Mouse (Mus musculus): ENCODE data around the gene Gm20388.
A peak's percentile ranks its signal among the peaks of the same experiment; 100 is the strongest.

Gm20388 gene

GRCm38 (mm10) chr8:124230496-124231175 is 4320.0 kb downstream of the Gm20388 start:
- no peak for DNase-seq (ENCODE audit: inconsistent ontology term)

DNA sequence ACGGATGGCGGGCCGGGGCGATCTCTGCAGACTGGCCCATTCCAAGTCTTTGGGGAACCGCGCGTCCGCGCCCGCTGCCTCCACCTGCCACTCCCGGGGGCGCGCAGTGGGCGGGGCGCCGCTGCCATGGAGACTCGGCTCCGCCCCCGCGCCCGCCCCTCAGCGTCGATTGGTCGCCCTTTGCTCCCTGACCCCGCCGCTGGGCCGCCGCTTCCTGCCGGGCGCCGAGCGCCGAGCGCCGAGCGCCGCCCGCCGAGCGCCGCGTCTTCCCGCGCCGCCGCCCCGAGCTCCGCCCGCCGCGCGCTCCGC is 4320.5 kb downstream of the Gm20388 start, which contains the start of gene Galnt2:
TSS of gene Galnt2 (plus strand) at position 216 of the 309 bp plus-strand sequence.
- peak; percentile 92 for DNase-seq (ENCODE audit: inconsistent ontology term)

DNA sequence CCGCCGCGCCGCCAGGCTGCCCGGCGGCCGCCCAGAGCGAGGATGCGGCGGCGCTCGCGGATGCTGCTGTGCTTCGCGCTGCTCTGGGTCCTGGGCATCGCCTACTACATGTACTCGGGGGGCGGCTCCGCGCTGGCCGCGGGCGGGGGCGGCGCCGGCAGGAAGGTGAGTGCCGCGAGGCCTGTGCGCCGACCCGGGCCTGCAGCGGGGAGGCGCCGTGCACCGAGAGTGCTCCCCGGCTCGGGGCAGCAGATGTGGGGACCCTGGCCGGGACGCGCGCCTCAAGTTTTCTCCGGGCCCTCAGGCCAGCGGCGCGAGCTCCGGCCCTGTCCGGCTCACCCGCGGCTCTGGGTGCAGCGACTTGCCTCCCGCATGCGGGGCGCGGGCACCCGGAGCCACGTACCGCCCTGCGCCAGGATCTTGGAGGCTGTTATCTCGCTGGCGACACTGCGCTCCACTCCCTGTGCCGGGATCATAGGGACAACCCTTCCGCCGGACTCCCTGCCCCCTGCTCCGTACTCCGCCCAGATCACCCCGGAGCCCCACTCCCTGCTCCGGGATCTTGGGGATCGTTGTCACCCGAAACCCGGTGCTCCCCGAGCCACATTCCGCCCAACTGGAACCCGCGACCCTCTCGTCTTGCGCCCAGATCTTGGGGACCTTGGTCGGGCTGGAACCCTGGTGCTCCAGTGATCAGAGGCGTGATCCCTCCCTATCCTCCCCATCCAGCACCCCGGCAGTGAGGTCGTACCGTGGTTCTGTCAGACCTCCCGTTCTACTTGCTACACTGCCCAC is 4321.0 kb downstream of the Gm20388 start:
- no peak for DNase-seq (ENCODE audit: inconsistent ontology term)

DNA sequence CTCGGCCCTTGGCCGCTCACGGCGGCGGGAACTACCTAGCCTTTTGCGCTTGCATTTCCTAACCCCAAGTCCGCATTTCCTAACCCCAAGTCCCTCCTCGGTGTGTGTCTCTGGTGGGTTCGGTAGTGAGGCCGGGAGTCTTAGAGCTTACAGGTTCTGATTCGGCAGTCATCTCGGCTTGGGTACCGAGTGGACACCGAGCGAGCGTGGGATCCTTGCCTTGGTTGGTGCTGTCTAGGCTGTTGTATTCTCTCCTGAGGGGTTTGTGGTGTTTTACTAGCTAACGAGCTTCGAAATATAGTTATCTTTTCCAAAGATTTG is 4321.6 kb downstream of the Gm20388 start:
- DNase-seq (ENCODE audit: inconsistent ontology term): no peak

- no peak for DNase-seq (ENCODE audit: inconsistent ontology term)
Measured at GRCm38 (mm10) chr8:124234496-124234895, 4323.9 kb downstream of the Gm20388 start.

DNA sequence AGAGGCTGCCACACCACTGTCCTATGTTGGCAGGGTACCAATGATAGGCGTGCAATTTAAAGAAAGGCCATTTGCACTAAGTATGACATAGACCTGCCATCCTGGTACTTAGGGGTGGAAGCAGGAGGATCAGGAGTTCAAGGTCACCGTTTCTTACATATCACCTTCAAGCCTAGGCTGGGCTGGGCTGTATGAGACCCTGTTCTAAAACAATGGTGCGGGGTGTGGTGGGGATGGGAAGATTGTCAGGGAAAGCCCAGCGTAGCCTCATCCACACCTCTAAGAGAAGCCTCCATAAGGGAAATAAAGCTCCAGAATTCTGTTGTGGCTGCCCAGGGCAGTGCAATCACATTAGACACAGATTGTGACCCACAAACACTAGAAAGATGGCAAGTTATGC is 4324.9 kb downstream of the Gm20388 start:
- DNase-seq (ENCODE audit: inconsistent ontology term): no peak

DNA sequence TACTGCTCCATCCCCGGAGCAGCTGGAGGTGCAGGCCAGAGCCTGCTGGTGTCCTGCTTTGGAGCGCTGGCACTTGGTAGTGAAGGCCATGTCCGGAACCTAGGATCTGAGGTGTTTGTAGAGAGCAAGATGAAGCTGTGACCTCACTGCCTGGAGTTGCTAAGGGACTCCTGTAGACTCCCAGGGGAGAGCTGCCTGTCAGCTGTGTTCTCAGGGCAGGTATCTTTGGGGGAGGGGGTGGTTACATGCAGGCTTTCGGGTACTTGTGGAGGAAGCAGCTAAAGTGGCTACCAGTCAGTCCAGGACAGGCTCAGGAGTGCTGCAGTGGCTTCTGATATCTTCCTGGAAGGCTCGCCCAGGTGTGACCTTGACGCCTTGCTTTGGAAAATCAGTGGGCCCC is 4328.7 kb downstream of the Gm20388 start:
- no peak for DNase-seq (ENCODE audit: inconsistent ontology term)

DNA sequence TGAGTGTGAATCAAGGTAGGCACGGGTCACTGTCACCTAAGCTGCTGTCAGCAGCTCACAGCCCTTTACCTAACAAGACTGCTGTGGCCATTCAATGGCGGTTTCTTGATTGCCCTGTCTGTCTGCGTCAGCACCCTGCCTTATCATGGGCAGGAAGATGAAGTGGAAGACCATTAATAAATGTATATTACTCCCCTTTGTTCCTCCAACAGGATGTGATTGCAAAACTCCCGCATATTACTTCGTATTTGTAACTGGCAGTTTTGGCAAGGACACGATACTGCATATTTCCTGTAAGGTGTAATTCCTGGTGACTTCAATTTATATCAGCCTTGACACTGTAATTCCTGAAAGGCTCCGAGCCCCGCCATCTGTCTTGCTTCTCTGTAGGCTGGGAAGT is 4330.3 kb downstream of the Gm20388 start:
- no peak for DNase-seq (ENCODE audit: inconsistent ontology term)

DNA sequence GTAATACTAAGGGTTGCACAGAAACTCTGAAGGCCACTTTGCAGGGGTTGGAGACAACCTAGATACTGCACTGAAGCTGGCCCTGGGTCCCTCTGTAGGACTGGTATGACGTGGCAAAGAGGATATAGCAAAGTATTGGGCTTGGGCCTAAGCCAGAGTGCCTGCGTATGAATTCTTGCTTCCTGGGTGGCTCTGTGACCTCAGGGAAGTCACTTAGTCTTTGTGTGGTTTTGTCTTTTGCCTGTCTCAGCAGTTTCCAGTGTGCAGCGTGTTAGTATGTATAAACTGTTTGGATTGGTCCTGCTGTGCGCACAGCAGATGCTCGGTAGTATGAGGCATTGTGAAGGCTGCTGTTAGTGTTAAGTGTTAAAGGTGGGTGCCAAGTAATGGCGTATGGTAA is 4331.6 kb downstream of the Gm20388 start:
- DNase-seq (ENCODE audit: inconsistent ontology term): no peak

DNA sequence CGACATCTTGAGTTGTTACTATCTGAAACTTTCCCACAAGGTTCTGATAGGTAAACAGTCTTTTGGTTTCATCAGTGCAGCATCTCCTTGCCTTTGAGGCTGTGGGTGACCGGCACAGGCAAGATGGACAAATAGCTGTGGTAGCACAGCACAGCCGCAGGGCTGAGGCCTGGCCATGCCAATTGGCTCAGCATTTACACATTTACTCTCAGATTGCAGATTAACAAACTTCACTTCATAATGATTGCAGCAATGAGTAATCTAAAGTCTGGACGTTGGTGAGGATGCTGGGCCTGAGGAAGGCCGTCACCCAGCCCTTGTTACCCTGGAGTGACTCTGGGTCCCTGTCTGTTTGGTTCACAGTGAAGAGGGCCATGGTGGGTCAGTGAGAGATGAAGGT is 4332.3 kb downstream of the Gm20388 start:
- no peak for DNase-seq (ENCODE audit: inconsistent ontology term)

GRCm38 (mm10) chr8:124247581-124247980 is 4336.9 kb downstream of the Gm20388 start:
- peak; percentile 48 for DNase-seq (ENCODE audit: inconsistent ontology term)

DNA sequence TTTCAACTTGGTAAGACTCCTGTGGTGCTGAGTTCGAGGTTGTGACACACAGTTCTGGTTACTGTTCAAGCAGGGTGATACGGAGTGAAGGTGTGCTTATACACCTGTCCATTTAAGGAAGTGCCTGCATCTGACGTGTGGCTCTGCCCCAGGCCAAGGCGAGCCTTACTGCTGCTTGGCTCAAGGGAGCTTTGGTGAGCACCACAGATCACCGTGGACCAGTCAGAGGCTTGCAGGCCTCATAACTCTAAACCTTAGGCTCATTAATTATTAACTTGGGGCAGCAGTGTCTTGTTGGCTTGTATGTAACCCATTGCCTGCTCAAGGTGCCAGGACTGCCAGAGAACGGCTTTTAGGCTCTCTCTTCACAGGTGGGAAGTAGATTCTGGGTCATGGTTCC is 4338.0 kb downstream of the Gm20388 start:
- no peak for DNase-seq (ENCODE audit: inconsistent ontology term)

- no peak for DNase-seq (ENCODE audit: inconsistent ontology term)
Measured at GRCm38 (mm10) chr8:124250255-124250654, 4339.6 kb downstream of the Gm20388 start.

GRCm38 (mm10) chr8:124250785-124251184 is 4340.1 kb downstream of the Gm20388 start:
- DNase-seq (ENCODE audit: inconsistent ontology term): no peak

DNA sequence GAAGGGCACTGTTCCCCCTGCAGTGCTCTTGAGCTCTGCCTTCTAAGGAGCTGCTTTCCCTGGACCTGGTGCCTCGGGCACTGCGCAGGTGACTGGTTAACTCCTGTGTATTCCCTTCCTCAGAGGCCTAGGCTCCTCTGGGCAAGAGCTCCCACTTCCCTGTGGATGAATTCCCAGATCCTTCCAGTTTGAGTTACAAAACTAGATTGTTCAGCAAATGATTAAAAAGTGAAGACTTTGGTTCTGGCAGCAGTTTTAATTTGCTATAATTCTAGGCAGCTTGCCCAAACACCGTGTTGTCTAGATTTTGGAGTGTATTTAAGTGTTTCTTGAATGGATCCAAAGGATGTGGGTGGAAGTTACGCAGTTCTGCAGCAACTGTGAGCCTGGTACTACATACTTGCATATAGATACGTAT is 4341.9 kb downstream of the Gm20388 start:
- DNase-seq (ENCODE audit: inconsistent ontology term): no peak

- no peak for DNase-seq (ENCODE audit: inconsistent ontology term)
Measured at GRCm38 (mm10) chr8:124253939-124254338, 4343.3 kb downstream of the Gm20388 start.

DNA sequence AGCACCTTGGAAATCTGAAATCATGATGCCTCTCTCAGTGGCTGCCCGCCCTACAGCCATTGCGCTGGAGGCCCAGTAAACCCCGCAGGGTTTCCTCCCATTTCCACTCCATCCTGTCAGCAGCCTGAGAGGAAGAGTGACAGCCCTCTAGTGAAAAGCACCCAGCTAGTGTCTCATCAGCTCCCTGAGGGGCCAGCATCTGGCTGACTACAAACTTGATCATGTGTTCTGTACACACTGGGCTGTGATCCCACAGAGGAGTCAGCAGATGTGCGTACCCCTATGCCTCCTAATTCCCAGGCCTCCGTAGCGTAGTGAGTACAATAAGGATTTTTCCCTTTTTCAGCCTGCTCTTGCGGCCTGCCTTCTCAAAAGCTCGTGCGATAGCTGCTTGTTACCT is 4346.2 kb downstream of the Gm20388 start:
- DNase-seq (ENCODE audit: inconsistent ontology term): no peak

- peak; percentile 83 for DNase-seq (ENCODE audit: inconsistent ontology term)
Measured at GRCm38 (mm10) chr8:124257363-124257762, 4346.7 kb downstream of the Gm20388 start.

- DNase-seq (ENCODE audit: inconsistent ontology term): no peak
Measured at GRCm38 (mm10) chr8:124259146-124259545, 4348.5 kb downstream of the Gm20388 start.

DNA sequence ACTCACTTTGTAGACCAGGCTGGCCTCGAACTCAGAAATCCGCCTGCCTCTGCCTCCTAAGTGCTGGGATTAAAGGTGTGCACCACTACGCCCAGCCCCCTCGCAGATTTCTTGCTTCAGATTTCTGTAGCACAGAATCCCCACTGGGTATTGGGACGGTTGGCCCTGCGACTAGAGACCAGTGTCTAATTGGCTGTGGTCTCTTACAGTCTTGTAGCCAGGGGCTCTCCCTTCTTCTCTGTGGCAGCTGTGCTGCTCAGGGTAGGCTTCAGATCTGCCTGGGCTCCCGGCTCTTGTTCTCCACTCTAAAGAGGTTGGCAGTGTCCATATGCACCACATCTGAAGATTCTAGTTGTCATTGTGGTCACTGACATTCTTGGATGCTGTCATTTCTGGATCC is 4349.3 kb downstream of the Gm20388 start:
- DNase-seq (ENCODE audit: inconsistent ontology term): peak; percentile 42

DNA sequence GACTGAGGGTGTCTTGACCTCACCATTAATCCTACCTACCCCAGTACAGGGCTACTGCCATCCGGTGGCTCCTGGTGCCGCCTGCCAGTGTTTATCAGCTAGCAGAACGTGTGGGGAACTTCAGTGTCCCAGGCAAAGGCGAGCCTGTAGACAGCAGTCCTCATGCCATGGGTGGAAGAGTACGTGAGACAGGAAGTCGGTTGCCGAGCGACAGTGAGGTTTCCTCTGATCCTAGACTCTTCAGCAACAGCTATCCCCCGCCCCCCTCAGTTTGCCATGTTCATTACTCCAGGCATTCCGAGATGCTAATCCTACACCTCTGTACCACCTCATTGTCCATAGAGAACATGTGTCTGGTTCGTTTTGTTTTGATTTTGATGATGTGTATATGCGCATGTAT is 4349.7 kb downstream of the Gm20388 start:
- DNase-seq (ENCODE audit: inconsistent ontology term): no peak

GRCm38 (mm10) chr8:124263058-124263457 is 4352.4 kb downstream of the Gm20388 start:
- no peak for DNase-seq (ENCODE audit: inconsistent ontology term)

- DNase-seq (ENCODE audit: inconsistent ontology term): no peak
Measured at GRCm38 (mm10) chr8:124264032-124264431, 4353.4 kb downstream of the Gm20388 start.

DNA sequence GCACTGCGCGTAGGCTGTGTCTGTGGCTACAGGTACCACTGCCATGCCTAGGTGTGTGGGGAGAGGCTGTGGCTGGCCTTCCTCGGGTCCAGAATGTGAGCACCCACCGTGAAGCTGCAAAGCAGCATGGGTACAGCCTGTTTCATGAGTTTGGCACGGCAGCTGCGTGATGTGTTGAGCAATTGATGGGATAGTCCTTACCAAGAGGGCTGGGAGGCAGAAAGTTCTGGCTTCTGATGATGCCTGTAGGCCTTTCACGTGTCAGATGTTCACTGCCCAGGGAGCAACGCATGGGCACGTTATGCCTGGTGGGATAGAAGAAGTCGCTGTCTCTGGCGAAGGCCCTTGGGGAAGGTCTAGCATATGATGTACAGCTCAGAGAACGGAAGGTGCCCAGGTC is 4354.0 kb downstream of the Gm20388 start:
- DNase-seq (ENCODE audit: inconsistent ontology term): no peak

Measured in Muller cell, postnatal 12 days (primary cell).